Mouse (Mus musculus): Measurements from ENCODE around the gene Vmn1r100. TPM values are rescaled to one million over a fixed set of nuclear protein-coding genes. Genes with fewer than 3 reads are reported as not detected.
"Not testable (repeated sequence)": the region's sequence is repeated elsewhere in the genome, so short reads cannot be mapped to it uniquely, and the experiment has no call there.

Gene Vmn1r100
- not detected in 2 replicates for polyA plus RNA-seq (2014; fragmentation: Nextera tagmentation; extraction: Ambion mirVana)

DNA sequence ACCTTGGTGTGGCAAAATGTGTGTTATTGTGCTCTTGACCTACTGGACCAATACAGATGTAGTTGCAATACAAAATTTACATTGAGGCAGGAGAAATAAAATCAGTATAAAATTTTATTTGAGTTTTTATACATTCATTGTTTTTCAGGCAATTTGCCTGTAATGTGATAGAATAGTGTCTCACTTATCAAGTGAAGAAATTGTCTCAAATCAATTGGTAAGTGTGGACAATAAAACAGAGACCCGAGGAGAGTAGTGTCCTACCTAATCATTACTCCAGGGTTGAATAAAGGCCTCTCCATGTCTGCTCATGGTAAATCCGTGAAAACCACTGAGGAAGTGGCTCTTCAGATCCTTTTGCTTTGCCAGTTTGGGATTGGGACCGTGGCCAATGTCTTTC, at the start of gene Vmn1r100:
Gene Vmn1r100 (plus strand): TSS at position 301 of the 400 bp plus-strand sequence.
- not testable (repeated sequence) for H3K4me1 ChIP-seq (ENCODE audit: insufficient read depth); H3K4me2 ChIP-seq; H3K27me3 ChIP-seq (ENCODE audit: insufficient read depth, low read length); H3K9ac ChIP-seq; ATAC-seq (ENCODE audit: insufficient read depth); H3K36me3 ChIP-seq (ENCODE audit: insufficient read depth); DNase-seq; H3K4me3 ChIP-seq (ENCODE audit: low read depth, low read length); H3K9me3 ChIP-seq (ENCODE audit: low read depth, low read length); H3K27ac ChIP-seq (ENCODE audit: low read depth)
- no CpG with 5 or more reads among the region's 3 CpGs for WGBS

DNA sequence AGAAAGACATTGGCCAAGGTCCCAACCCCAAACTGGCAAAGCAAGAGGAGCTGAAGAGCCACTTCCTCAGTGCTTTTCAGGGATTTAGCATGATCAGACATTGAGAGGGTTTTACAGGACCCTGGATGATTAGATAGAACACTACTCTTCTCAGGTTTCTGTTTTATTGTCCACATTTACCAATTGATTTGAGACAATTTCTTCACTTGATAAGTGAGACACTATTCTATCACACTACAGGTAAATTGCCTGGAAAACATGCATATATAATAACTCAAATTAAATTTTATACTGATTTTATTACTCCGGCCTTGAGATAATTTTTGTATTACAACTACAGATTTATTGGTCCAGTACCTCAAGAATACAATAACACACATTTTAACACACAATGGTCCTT, 42.4 kb upstream of the Vmn1r100 start, which contains the start of gene Gm5728:
Gene Gm5728 (minus strand): TSS at position 101 of the 400 bp plus-strand sequence.
- H3K4me3 ChIP-seq (ENCODE audit: low read depth, low read length); H3K9me3 ChIP-seq (ENCODE audit: low read depth, low read length); H3K27me3 ChIP-seq (ENCODE audit: insufficient read depth, low read length); H3K27ac ChIP-seq (ENCODE audit: low read depth); H3K36me3 ChIP-seq (ENCODE audit: insufficient read depth); DNase-seq; H3K4me2 ChIP-seq; H3K9ac ChIP-seq; H3K4me1 ChIP-seq (ENCODE audit: insufficient read depth); ATAC-seq (ENCODE audit: insufficient read depth): not testable (repeated sequence)
- no CpG with 5 or more reads among the region's 1 CpGs for WGBS

DNA sequence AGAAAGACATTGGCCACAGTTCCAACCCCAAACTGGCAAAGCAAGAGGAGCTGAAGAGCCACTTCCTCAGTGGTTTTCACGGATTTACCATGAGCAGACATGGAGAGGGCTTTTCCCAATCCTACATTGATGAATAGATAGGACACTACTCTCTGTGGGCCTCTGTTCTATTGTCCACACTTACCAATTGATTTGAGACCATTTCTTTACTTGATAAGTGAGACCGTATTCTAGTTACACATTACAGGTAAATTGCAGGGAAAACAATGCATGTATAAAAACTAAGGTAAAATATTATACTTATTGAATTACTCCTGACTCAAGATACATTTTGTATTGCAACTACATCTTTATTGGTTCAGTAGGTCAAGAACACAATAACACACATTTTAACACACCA, 24.8 kb downstream of the Vmn1r100 start, which contains the start of gene Vmn1r101:
Gene Vmn1r101 (minus strand): TSS at position 101 of the 400 bp plus-strand sequence.
- H3K9ac ChIP-seq; H3K27ac ChIP-seq (ENCODE audit: low read depth); H3K4me2 ChIP-seq; H3K36me3 ChIP-seq (ENCODE audit: insufficient read depth); DNase-seq; ATAC-seq (ENCODE audit: insufficient read depth); H3K4me3 ChIP-seq (ENCODE audit: low read depth, low read length); H3K4me1 ChIP-seq (ENCODE audit: insufficient read depth); H3K27me3 ChIP-seq (ENCODE audit: insufficient read depth, low read length); H3K9me3 ChIP-seq (ENCODE audit: low read depth, low read length): not testable (repeated sequence)
- whole genome bisulfite sequencing: no CpG with 5 or more reads among the region's 2 CpGs

Other genes starting within 250 kb of the Vmn1r100 start
- not detected in 2 replicates for gene Vmn1r94, start 249.6 kb upstream of the Vmn1r100 start, polyA plus RNA-seq (2014; fragmentation: Nextera tagmentation; extraction: Ambion mirVana)
- gene Vmn1r95, start 224.2 kb upstream of the Vmn1r100 start, polyA plus RNA-seq (2014; fragmentation: Nextera tagmentation; extraction: Ambion mirVana): not detected in 2 replicates
- gene Gm6164, start 212.3 kb upstream of the Vmn1r100 start, polyA plus RNA-seq (2014; fragmentation: Nextera tagmentation; extraction: Ambion mirVana): not detected in 2 replicates
- not detected in 2 replicates for gene Gm4498, start 184.1 kb upstream of the Vmn1r100 start, polyA plus RNA-seq (2014; fragmentation: Nextera tagmentation; extraction: Ambion mirVana)
- not detected in 2 replicates for gene Gm5890, start 155.1 kb upstream of the Vmn1r100 start, polyA plus RNA-seq (2014; fragmentation: Nextera tagmentation; extraction: Ambion mirVana)
- gene Gm4133, start 83.9 kb upstream of the Vmn1r100 start, polyA plus RNA-seq (2014; fragmentation: Nextera tagmentation; extraction: Ambion mirVana): not detected in 2 replicates
- gene Gm5728, start 42.5 kb upstream of the Vmn1r100 start, polyA plus RNA-seq (2014; fragmentation: Nextera tagmentation; extraction: Ambion mirVana): not detected in 2 replicates
- gene Vmn1r101, start 24.7 kb downstream of the Vmn1r100 start, polyA plus RNA-seq (2014; fragmentation: Nextera tagmentation; extraction: Ambion mirVana): not detected in 2 replicates
- gene Gm10670, start 57.0 kb downstream of the Vmn1r100 start, polyA plus RNA-seq (2014; fragmentation: Nextera tagmentation; extraction: Ambion mirVana): not detected in 2 replicates
- gene Vmn1r103, start 92.6 kb downstream of the Vmn1r100 start, polyA plus RNA-seq (2014; fragmentation: Nextera tagmentation; extraction: Ambion mirVana): not detected in 2 replicates
- gene Vmn1r104, start 115.9 kb downstream of the Vmn1r100 start, polyA plus RNA-seq (2014; fragmentation: Nextera tagmentation; extraction: Ambion mirVana): not detected in 2 replicates
- gene Gm5726, start 127.8 kb downstream of the Vmn1r100 start, polyA plus RNA-seq (2014; fragmentation: Nextera tagmentation; extraction: Ambion mirVana): not detected in 2 replicates
- not detected in 2 replicates for gene Gm4141, start 158.3 kb downstream of the Vmn1r100 start, polyA plus RNA-seq (2014; fragmentation: Nextera tagmentation; extraction: Ambion mirVana)
- not detected in 2 replicates for gene Gm4513, start 181.1 kb downstream of the Vmn1r100 start, polyA plus RNA-seq (2014; fragmentation: Nextera tagmentation; extraction: Ambion mirVana)

All from lung, embryonic 14.5 days (tissue).